Mouse (Mus musculus) kidney, embryonic 14.5 days (tissue): ENCODE data around the gene Glt8d2. TPM values are rescaled to one million over a fixed set of nuclear protein-coding genes. Genes with fewer than 3 reads are reported as not detected.

Experiments
- polyA plus RNA-seq: library from polyadenylated mRNA; unstranded; fragments of >200 nt; fragmentation: Nextera tagmentation; extraction: Ambion mirVana; gene quantifications from 2 replicates; pipeline ENCODE4 v1.2.1, GENCODE M21; 2014

Gene Glt8d2
- polyA plus RNA-seq, 1 experiment from 2014 or later: 4.0 TPM

Other genes starting within 250 kb of the Glt8d2 start
- gene Gm1553, start 198.0 kb downstream of the Glt8d2 start, polyA plus RNA-seq: not detected in 2 replicates
- gene 1190007I07Rik, start 67.4 kb downstream of the Glt8d2 start, polyA plus RNA-seq: 56.2 and 67.2 TPM in 2 replicates
- 99.4 and 186 TPM in 2 replicates for gene Tdg, start 60.8 kb downstream of the Glt8d2 start, polyA plus RNA-seq
- gene Hcfc2, start 5.5 kb upstream of the Glt8d2 start, polyA plus RNA-seq: 25.5 and 27.3 TPM in 2 replicates
- gene Nfyb, start 73.5 kb upstream of the Glt8d2 start, polyA plus RNA-seq: 54.7 and 55.0 TPM in 2 replicates
- gene Txnrd1, start 143.3 kb upstream of the Glt8d2 start, polyA plus RNA-seq: 72.4 and 136 TPM in 2 replicates
- 0.34 and 0.81 TPM in 2 replicates for gene Eid3, start 176.0 kb upstream of the Glt8d2 start, polyA plus RNA-seq